Mouse (Mus musculus): Measurements from ENCODE around the gene Syne2. TPM values are rescaled to one million over a fixed set of nuclear protein-coding genes. Genes with fewer than 3 reads are reported as not detected.

The Syne2 gene
- total and polyA plus RNA-seq, 3 experiments, result 21.7 to 33.6 (median 33.1) TPM

DNA sequence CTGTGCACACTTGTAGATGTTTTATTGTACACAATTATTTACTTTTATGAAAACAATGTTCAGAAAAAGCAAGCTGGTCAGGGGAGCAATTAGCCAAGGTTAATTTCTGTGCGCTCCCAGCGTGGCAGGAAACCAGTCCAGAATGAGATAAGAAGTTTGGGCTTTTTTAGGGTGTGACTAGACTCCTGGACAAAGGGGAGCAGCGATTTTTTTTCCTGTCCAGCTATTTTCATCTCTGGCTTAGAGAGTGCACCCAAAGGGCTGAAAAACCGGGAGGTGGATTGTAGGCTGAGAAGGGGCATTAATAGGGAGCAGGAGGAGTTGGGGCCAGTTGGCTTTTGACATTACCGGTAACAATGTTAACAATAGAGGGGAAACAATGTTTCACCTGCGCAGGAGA is 3.4 kb upstream of the Syne2 start:
- 23% methylated on average over 6 of the region's 6 CpGs for whole genome bisulfite sequencing
- Histone ChIP-seq H3K4me1 (ENCODE audit: control insufficient read depth, insufficient read depth, low read length) (peaks cover 5% of the 10 kb centered on the region), H3K79me2 (replicated peaks; ENCODE audit: control insufficient read depth, insufficient read depth, low read length) (no peaks in the 10 kb centered on the region), H3K36me3 (ENCODE audit: control insufficient read depth, insufficient read depth, low read length) (peaks cover 5% of the 10 kb centered on the region), H3K27me3 (ENCODE audit: control insufficient read depth, insufficient read depth, low read length) (no peaks in the 10 kb centered on the region), H3K9ac (ENCODE audit: low read depth, low read length) (no peak overlapping the region), H3K27ac (peak overlapping the region; percentile 75), H3K4me3 (peak overlapping the region; percentile 6; the same call in 1 of the 2 replicates)
- TF ChIP-seq EP300 (IDR thresholded peaks at IDR 0.05; ENCODE audit: insufficient read depth, low read depth, low read length) (no peak), CTCF (IDR thresholded peaks at IDR 0.05) (no peak), POLR2A (IDR thresholded peaks at IDR 0.05; ENCODE audit: insufficient read depth, low read depth, low read length) (no peak)
- intact Hi-C loops (cut with DNase I), result no loop called here
- peak in 1 of 2 experiments; percentile 17 for DNase-seq

GRCm38 (mm10) chr12:75816981-75817856 is 715 bp upstream of the Syne2 start:
- Histone ChIP-seq H3K27me3 (ENCODE audit: control insufficient read depth, insufficient read depth, low read length) (no peaks in the 10 kb centered on the region), H3K9ac (ENCODE audit: low read depth, low read length) (peak overlapping the region; percentile 23; the same call in 1 of the 2 replicates), H3K79me2 (replicated peaks; ENCODE audit: control insufficient read depth, insufficient read depth, low read length) (peaks cover 4% of the 10 kb centered on the region; the same call in 1 of the 2 replicates), H3K4me1 (ENCODE audit: control insufficient read depth, insufficient read depth, low read length) (peaks cover 10% of the 10 kb centered on the region), H3K4me3 (peak overlapping the region; percentile 83), H3K27ac (peak overlapping the region; percentile 89), H3K36me3 (ENCODE audit: control insufficient read depth, insufficient read depth, low read length) (peaks cover 5% of the 10 kb centered on the region)
- TF ChIP-seq CTCF (IDR thresholded peaks at IDR 0.05) (no peak), EP300 (IDR thresholded peaks at IDR 0.05; ENCODE audit: insufficient read depth, low read depth, low read length) (no peak), POLR2A (IDR thresholded peaks at IDR 0.05; ENCODE audit: insufficient read depth, low read depth, low read length) (no peak)
- intact Hi-C loops (cut with DNase I), result loop anchor here (5.0 kb wide), 1 partner anchor 75 kb away; no protein-coding TSS in a partner anchor
- 15% methylated on average over 25 of the region's 25 CpGs for WGBS
- DNase-seq, result no peak

GRCm38 (mm10) chr12:75818453-75819434 is 810 bp downstream of the Syne2 start:
- TF ChIP-seq CTCF (IDR thresholded peaks at IDR 0.05) (peak; percentile 58), EP300 (IDR thresholded peaks at IDR 0.05; ENCODE audit: insufficient read depth, low read depth, low read length) (no peak), POLR2A (IDR thresholded peaks at IDR 0.05; ENCODE audit: insufficient read depth, low read depth, low read length) (0 out of 2 replicates have a peak, but pooled peaks have one; percentile 23)

GRCm38 (mm10) chr12:75819481-75819880 is 1.5 kb downstream of the Syne2 start:
- Histone ChIP-seq H3K36me3 (ENCODE audit: control insufficient read depth, insufficient read depth, low read length) (peaks cover 5% of the 10 kb centered on the region), H3K27me3 (ENCODE audit: control insufficient read depth, insufficient read depth, low read length) (no peaks in the 10 kb centered on the region), H3K27ac (peak overlapping the region; percentile 38), H3K9ac (ENCODE audit: low read depth, low read length) (peak overlapping the region; percentile 96; the same call in 1 of the 2 replicates), H3K79me2 (replicated peaks; ENCODE audit: control insufficient read depth, insufficient read depth, low read length) (peaks cover 4% of the 10 kb centered on the region; the same call in 1 of the 2 replicates), H3K4me1 (ENCODE audit: control insufficient read depth, insufficient read depth, low read length) (peaks cover 10% of the 10 kb centered on the region), H3K4me3 (peak overlapping the region; percentile 83)
- 20% methylated on average over 11 of the region's 11 CpGs for WGBS
- intact Hi-C loops (cut with DNase I), result loop anchor here (2.0 to 5.0 kb wide), 3 partner anchors 15 to 73 kb away; no protein-coding TSS in a partner anchor
- TF ChIP-seq POLR2A (IDR thresholded peaks at IDR 0.05; ENCODE audit: insufficient read depth, low read depth, low read length) (no peak), CTCF (IDR thresholded peaks at IDR 0.05) (no peak), EP300 (IDR thresholded peaks at IDR 0.05; ENCODE audit: insufficient read depth, low read depth, low read length) (no peak)
- no peak for DNase-seq

More at GRCm38 (mm10) chr12:75818453-75819434, 810 bp downstream of the Syne2 start:
- no peaks in the 10 kb centered on the region for H3K27me3 ChIP-seq (ENCODE audit: control insufficient read depth, insufficient read depth, low read length)
- peak overlapping the region; percentile 83 for H3K4me3 ChIP-seq
- H3K9ac ChIP-seq (ENCODE audit: low read depth, low read length), result peak overlapping the region; percentile 96
- H3K27ac ChIP-seq, result peak overlapping the region; percentile 89
- H3K36me3 ChIP-seq (ENCODE audit: control insufficient read depth, insufficient read depth, low read length), result peaks cover 5% of the 10 kb centered on the region
- WGBS, result under 1% methylated on average over 90 of the region's 93 CpGs
- intact Hi-C loops (cut with DNase I), result loop anchor here (2.0 to 5.0 kb wide), 3 partner anchors 16 to 74 kb away; no protein-coding TSS in a partner anchor
- peak; percentile 84 to 85 for DNase-seq
- peaks cover 10% of the 10 kb centered on the region for H3K4me1 ChIP-seq (ENCODE audit: control insufficient read depth, insufficient read depth, low read length)
- peaks cover 4% of the 10 kb centered on the region; the same call in 1 of the 2 replicates for H3K79me2 ChIP-seq (replicated peaks; ENCODE audit: control insufficient read depth, insufficient read depth, low read length)

DNA sequence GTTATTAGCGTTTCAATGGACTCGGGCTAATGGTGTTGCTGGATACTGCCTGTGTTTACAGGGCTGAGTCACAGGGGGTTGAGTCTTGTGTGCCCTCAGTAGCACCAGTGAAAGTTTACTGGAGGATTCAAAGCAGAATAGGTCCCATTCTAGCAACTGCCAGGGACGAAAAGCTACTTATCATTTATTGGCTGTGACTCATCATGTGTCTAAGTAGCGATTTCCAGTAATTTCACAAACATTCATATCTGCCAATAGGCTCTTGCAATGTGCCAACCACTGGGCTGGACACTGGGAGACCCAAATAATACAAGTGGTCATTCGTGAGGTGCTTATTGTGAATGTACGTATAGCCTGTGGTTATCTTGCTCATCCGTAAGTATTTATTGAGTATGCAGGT is 2.3 kb downstream of the Syne2 start:
- Histone ChIP-seq H3K9ac (ENCODE audit: low read depth, low read length) (no peak overlapping the region), H3K79me2 (replicated peaks; ENCODE audit: control insufficient read depth, insufficient read depth, low read length) (peaks cover 4% of the 10 kb centered on the region; the same call in 1 of the 2 replicates), H3K27me3 (ENCODE audit: control insufficient read depth, insufficient read depth, low read length) (no peaks in the 10 kb centered on the region), H3K4me3 (no peak overlapping the region), H3K4me1 (ENCODE audit: control insufficient read depth, insufficient read depth, low read length) (peaks cover 12% of the 10 kb centered on the region), H3K27ac (no peak overlapping the region), H3K36me3 (ENCODE audit: control insufficient read depth, insufficient read depth, low read length) (peaks cover 3% of the 10 kb centered on the region)
- TF ChIP-seq EP300 (IDR thresholded peaks at IDR 0.05; ENCODE audit: insufficient read depth, low read depth, low read length) (no peak), CTCF (IDR thresholded peaks at IDR 0.05) (no peak), POLR2A (IDR thresholded peaks at IDR 0.05; ENCODE audit: insufficient read depth, low read depth, low read length) (no peak)
- DNase-seq, result no peak
- intact Hi-C loops (cut with DNase I), result no loop called here
- WGBS, result 85% methylated on average over 7 of the region's 7 CpGs

All from heart, adult 2 months (tissue).